ENCODE assay signal across 8 mouse cellular contexts in genomic region chr11:87108409-87108754, GRCm38 (mm10). TPM values are rescaled to one million over a fixed set of nuclear protein-coding genes. Genes with fewer than 3 reads are reported as not detected.
A peak's percentile ranks its signal among the peaks of the same experiment; 100 is the strongest.
DNase-seq lines count a peak whose midpoint lies in the region; ATAC-seq and TF ChIP-seq lines count a peak whose summit lies in the region.

TSS of gene Prr11 (minus strand) at chr11:87108708.

- no peaks in the 10 kb centered on the region for H3K9me3 ChIP-seq in hindbrain, embryonic 14.5 days (ENCODE audit: control insufficient read depth, low read length)
- H3K9me3 ChIP-seq in midbrain, embryonic 13.5 days = no peaks in the 10 kb centered on the region

- ATAC-seq in hindbrain, embryonic 14.5 days (ENCODE audit: low FRiP score) = no peak
- no peak for ATAC-seq in midbrain, embryonic 13.5 days

- no peak for DNase-seq in kidney, adult 2 months
- no peak for DNase-seq in kidney, adult 8-10 months
- DNase-seq in hindbrain, embryonic 14.5 days (ENCODE audit: low spot score) = no peak
- DNase-seq in adrenal gland, postnatal 10 days = no peak
- no peak for DNase-seq in thymus, postnatal 10 days (ENCODE audit: low spot score in 2 of 2)
- no peak for DNase-seq in gastrocnemius, postnatal 4 days (ENCODE audit: low spot score in 2 of 2)

- no peaks in the 10 kb centered on the region; the same call in 1 of the 2 replicates for H3K4me1 ChIP-seq in kidney, adult 2 months (ENCODE audit: control insufficient read depth, insufficient read depth, low read length)
- no peaks in the 10 kb centered on the region for H3K4me1 ChIP-seq in brown adipose tissue, adult 24 weeks (ENCODE audit: control insufficient read depth, insufficient read depth, insufficient read length, low read length)
- peaks cover 28% of the 10 kb centered on the region for H3K4me1 ChIP-seq in hindbrain, embryonic 14.5 days (replicated peaks; ENCODE audit: control insufficient read depth, insufficient read depth, low read length)
- H3K4me1 ChIP-seq in midbrain, embryonic 13.5 days (replicated peaks) = peaks cover 36% of the 10 kb centered on the region

- no peaks in the 10 kb centered on the region for H3K27me3 ChIP-seq in kidney, adult 2 months (replicated peaks; ENCODE audit: control insufficient read depth, insufficient read depth, low read length)
- no peaks in the 10 kb centered on the region for H3K27me3 ChIP-seq in hindbrain, embryonic 14.5 days (ENCODE audit: control insufficient read depth, insufficient read depth, low read length)
- H3K27me3 ChIP-seq in midbrain, embryonic 13.5 days = no peaks in the 10 kb centered on the region

- TF ChIP-seq CTCF in kidney, adult 2 months (conservative IDR thresholded peaks at IDR 0.05; ENCODE audit: insufficient read depth, insufficient read length, low read depth, low read length) = no peak

- H3K4me2 ChIP-seq in hindbrain, embryonic 14.5 days (replicated peaks) = peak within 1 kb of the TSS; percentile 59
- peak within 1 kb of the TSS; percentile 74 for H3K4me2 ChIP-seq in midbrain, embryonic 13.5 days (replicated peaks)

- H3K36me3 ChIP-seq in kidney, adult 2 months (ENCODE audit: control insufficient read depth, insufficient read depth, low read length) = no peaks in the 10 kb centered on the region
- peaks cover 31% of the 10 kb centered on the region for H3K36me3 ChIP-seq in hindbrain, embryonic 14.5 days (replicated peaks; ENCODE audit: control insufficient read depth, insufficient read depth)
- H3K36me3 ChIP-seq in midbrain, embryonic 13.5 days = peaks cover 24% of the 10 kb centered on the region

- peak within 1 kb of the TSS; percentile 84 for H3K9ac ChIP-seq in hindbrain, embryonic 14.5 days
- H3K9ac ChIP-seq in midbrain, embryonic 13.5 days (replicated peaks) = peak within 1 kb of the TSS; percentile 95

- H3K4me3 ChIP-seq in kidney, adult 2 months (ENCODE audit: insufficient read depth, low read depth, low read length) = peak within 1 kb of the TSS; percentile 77
- peak within 1 kb of the TSS; percentile 75 for H3K4me3 ChIP-seq in brown adipose tissue, adult 24 weeks (ENCODE audit: insufficient read depth, low read depth, low read length)
- peak within 1 kb of the TSS; percentile 72 for H3K4me3 ChIP-seq in hindbrain, embryonic 14.5 days (replicated peaks; ENCODE audit: low read length)
- H3K4me3 ChIP-seq in midbrain, embryonic 13.5 days (replicated peaks) = peak within 1 kb of the TSS; percentile 87

- under 1% methylated on average over 14 of the region's 14 CpGs for WGBS in kidney, adult 2 months
- WGBS in hindbrain, embryonic 14.5 days = 0% methylated on average over 14 of the region's 14 CpGs
- under 1% methylated on average over 14 of the region's 14 CpGs for WGBS in midbrain, embryonic 13.5 days

- H3K27ac ChIP-seq in kidney, adult 2 months (ENCODE audit: insufficient read depth, low read depth, low read length) = peak within 1 kb of the TSS; percentile 88
- H3K27ac ChIP-seq in brown adipose tissue, adult 24 weeks (replicated peaks; ENCODE audit: low read depth, low read length) = peak within 1 kb of the TSS; percentile 77
- H3K27ac ChIP-seq in hindbrain, embryonic 14.5 days = peak within 1 kb of the TSS; percentile 89
- H3K27ac ChIP-seq in midbrain, embryonic 13.5 days = peak within 1 kb of the TSS; percentile 93

- no peak for TF ChIP-seq POLR2A in kidney, adult 2 months (IDR thresholded peaks at IDR 0.05; ENCODE audit: low read depth, low read length)

RNA-seq across cellular contexts. Expression of gene Prr11, which starts in this region (rescaled TPM):
- 0.08 and 0.17 TPM in 2 replicates for polyA plus RNA-seq in kidney, adult 2 months (2012; rRNA removed)
- polyA plus RNA-seq in brown adipose tissue, adult 24 weeks (2012; ENCODE audit: insufficient read depth, insufficient read length, missing spikeins) = 0.67 TPM in 1 of 2 replicates, not detected in the other
- polyA plus RNA-seq in hindbrain, embryonic 14.5 days (2014; fragmentation: Nextera tagmentation; extraction: Ambion mirVana) = 2.9 and 3.6 TPM in 2 replicates
- 4.4 and 4.6 TPM in 2 replicates for polyA plus RNA-seq in midbrain, embryonic 13.5 days (2015; fragmentation: Nextera tagmentation; extraction: Ambion mirVana)
- total RNA-seq in adrenal gland, postnatal 10 days (2021) = 1 to 10 TPM; 5.2 to 5.9 TPM
- total RNA-seq in gastrocnemius, postnatal 4 days (2021) = 1 to 10 TPM; 8.1 to 8.3 TPM
